Mouse (Mus musculus): ENCODE results near the gene Eif3m.

- no peak for TF ChIP-seq FLI1 (IDR thresholded peaks at IDR 0.05; ENCODE audit: low read length)
- no peak for TF ChIP-seq GATA1 (IDR thresholded peaks at IDR 0.05; ENCODE audit: borderline replicate concordance, low read length)
Measured at GRCm38 (mm10) chr2:105062741-105063372, 46.0 kb upstream of the Eif3m start.

All from megakaryocyte, embryonic 14.5 days (primary cell).